Mouse (Mus musculus) hematopoietic stem cell, adult 5-6 weeks (primary cell): Measurements from ENCODE around the gene Rnf169. TPM values are rescaled to one million over a fixed set of nuclear protein-coding genes. Genes with fewer than 3 reads are reported as not detected.
"Not testable (repeated sequence)": the region's sequence is repeated elsewhere in the genome, so short reads cannot be mapped to it uniquely, and the experiment has no call there.

Experiments
- ATAC-seq, 2 experiments: fragments of 125-278 bp in 1 of 2; replicated peaks in 1 of 2; 2 replicates each; pipeline ENCODE4 v1.8.0; 2016 to 2017; ENCODE audit warnings: inconsistent platforms in 2 of 2, mild to moderate bottlenecking in 2 of 2, moderate number of reproducible peaks in 2 of 2, low read depth in 1 of 2, moderate TSS enrichment in 1 of 2; ENCODE audit not compliant: low FRiP score in 2 of 2, poor library complexity in 2 of 2, severe bottlenecking in 2 of 2, insufficient read depth in 1 of 2, low TSS enrichment in 1 of 2
- total RNA-seq: library from RNA; stranded (forward); fragments of 172-1452, 232-1000 nt; gene quantifications from 2 replicates; pipeline ENCODE4 v1.2.3, GENCODE M21; 2017

The Rnf169 gene
- total RNA-seq, 1 experiment from 2014 or later: 23.1 TPM

DNA sequence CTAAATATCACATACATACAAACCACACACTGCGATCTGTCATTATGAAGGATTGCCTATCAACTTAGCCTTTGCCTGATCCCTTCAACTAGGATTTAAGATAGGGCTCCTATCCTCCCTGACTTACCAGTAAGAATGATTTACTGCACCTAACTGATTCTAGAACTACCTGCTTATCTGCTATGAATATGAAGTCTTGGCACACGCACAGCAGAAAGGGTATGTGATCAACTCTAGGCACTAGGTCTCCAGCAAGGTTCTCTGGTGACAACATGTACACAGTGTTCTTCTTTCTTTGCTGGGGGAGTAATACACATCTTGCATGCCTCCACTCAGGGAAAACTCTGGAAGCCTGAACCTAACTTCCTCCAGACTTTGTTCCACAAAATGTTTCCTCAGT is 18.7 kb downstream of the Rnf169 start:
- no peak for ATAC-seq

DNA sequence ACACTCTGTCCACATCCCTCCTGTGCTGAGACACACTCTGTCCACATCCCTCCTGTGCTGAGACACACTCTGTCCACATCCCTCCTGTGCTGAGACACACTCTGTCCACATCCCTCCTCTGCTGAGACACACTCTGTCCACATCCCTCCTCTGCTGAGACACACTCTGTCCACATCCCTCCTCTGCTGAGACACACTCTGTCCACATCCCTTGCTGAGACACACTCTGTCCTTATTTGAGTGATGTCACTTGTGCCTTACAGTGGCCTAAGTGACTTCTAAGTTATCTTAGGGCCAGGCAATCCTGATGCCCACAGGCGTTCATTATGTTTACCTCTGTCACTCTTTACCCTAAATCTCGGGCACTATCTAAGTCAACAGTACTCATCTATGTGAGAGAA is 19.7 kb downstream of the Rnf169 start:
- ATAC-seq: not testable (repeated sequence)

DNA sequence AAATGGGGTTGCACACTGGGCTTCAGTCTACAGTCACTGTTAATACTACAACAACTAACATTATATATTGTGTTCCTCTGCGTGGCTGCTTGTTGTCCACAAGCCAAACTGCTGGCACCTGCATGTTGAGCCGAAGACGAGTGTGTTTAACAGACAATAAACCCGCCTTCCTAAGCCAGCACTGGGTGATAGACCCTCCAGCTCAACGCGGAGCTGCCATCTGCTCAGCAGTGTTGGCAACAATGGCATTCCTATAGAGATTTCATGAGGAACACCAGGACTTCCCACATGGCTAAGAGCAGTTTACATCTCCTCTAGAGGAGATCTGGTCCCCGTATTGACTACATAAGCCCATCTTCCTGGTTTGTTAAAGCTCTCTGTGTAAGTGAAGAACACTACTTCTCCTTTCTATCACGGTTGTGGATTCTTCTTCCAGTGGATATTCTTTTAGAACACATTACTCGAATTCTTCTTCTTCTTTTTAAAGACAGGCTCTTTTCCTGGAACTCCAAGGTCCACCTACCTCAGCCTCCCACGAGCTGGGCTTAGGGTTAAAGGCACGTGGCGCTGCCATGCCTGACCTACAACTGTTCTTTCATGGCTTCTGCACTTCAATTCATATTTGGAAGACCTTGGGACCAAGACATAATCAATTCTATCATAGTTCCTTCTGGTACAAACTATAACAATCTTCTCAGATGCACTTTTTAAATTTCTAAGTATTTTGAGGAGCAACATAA is 22.9 kb downstream of the Rnf169 start:
- no peak for ATAC-seq

DNA sequence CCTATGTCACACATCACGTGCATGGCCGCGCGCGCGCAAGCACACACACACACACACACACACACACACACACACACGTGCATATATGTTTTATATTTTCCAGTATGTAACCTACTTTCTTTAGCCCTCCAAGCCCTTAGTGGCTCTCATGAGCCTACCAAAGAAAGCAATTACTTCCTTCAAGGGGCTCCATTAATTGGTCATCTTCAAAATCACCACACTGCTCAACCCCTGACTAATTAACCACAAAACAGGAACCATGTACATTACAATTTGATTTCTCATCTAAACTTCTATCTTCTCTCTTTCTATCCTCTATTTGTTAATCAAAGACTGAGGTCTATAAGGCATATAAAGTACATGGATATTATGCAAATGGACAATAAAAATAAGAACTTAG is 24.2 kb downstream of the Rnf169 start:
- no peak for ATAC-seq

DNA sequence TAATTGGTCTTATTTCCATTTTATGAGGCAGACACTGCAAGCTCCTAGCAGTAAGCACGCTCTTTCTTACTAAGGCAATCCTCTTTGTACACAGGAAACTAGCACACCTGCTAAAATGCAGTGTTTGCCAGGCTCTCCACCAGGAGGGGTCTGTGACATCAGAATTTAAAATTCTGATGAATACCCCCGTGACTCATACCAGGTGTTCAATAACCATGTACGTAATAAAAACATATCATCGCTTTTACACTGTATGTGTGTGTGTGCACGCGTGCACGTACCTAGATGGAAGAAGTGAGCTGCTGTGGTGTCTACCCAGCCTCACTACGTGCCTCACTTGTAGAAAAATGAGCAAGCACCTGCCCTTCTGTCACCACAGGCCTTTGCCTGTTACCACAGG is 26.0 kb downstream of the Rnf169 start:
- ATAC-seq: no peak

DNA sequence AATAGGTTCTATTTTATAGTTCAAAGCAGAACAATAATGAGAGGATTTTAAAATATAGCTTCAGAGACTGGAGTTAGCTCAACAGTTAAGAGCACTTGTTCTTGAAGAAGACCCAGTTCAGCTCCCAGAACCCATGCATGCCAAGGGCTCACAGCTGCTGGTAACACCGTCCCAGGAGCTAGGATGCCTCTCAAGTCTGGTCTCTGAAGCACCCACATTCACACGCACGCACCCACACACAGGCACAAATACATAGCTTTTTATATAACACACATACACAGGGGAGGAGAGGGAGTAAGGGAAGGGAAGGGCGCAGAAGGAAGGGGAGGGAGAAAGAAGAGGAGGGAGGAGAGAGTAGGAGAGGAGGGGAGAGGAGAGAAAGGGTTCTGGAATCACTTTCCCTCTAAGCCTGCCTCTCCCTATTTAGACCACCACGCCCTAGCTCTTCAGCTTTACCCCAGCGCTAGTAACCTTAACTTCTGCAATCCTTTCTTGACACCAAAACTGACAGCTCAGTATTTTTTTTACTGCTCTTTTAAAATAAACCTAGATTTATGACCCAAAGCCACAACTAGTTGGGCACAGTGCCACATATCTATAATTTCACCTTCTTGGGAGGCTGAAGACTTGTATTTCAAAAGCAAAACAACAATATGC is 26.7 kb downstream of the Rnf169 start:
- ATAC-seq: peak; percentile 62 to 84

DNA sequence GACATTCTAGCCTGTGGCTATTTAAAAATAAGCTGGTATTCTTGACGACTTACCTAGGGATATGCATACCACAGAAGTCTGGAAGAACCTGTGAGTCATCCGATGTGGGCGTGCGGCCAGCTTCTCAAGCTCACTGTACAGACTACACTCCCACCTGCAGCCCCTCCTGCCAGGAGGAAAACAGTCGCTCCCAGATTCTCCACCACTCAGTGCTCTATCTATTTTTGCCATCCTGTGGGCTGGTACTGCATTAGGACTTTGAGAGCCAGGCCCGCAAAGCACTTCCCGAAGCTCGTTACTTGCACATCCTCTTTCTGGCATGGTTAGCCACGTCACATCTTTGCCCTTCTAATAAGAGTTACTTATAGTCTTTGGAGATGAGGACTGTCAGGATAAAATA is 32.9 kb downstream of the Rnf169 start:
- no peak for ATAC-seq

DNA sequence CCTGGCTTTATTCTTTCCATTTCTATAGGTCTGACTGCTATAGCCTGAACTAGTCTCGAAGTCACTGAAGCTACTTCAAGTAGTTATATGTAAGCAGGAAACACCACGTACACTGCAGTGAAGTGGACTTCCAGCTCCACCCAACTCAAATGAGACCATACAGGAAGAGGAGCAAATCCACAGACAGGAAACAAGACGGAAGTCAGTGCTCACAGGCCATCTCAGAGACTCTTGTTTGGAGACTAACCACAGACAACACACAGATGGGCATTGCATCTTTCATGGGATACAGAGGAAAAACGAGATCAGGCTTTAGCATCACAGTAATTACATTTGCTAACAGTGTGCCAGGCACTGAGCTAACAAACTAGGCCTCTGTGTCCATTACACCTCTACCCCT is 33.9 kb downstream of the Rnf169 start:
- ATAC-seq: no peak

DNA sequence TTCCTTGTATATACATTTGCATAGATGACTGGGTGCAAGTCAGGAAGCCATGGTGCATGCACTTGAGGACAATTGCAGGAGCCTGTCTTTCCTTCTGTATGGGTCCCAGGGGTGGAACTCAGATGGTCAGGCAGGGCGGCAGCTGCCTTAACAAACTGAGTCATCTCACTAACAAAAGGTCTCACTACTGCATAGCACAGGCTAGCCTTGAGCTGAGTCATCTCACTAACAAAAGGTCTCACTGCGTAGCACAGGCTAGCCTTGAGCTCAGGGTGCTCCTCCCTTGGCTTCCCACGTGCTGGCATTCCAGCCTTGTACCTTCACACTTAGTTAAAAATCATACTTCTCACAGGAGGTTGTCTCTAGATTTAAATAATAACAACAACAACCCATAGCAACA is 34.3 kb downstream of the Rnf169 start:
- ATAC-seq: no peak

DNA sequence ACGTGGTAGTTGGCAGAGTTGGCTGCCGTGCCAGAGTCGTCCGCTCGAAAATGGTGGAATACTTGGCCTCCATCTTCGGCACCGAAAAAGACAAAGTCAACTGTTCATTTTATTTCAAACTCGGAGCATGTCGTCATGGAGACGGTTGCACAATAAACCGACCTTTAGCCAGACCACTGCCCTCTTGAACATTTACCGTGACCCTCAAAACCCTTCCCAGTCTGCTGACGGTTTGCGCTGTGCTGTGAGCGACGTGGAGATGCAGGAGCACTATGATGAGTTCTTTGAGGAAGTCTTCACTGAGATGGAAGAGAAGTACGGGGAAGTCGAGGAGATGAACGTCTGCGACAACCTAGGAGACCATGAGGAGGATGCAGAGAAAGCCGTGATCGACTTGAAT is 35.2 kb downstream of the Rnf169 start:
- not testable (repeated sequence) for ATAC-seq

DNA sequence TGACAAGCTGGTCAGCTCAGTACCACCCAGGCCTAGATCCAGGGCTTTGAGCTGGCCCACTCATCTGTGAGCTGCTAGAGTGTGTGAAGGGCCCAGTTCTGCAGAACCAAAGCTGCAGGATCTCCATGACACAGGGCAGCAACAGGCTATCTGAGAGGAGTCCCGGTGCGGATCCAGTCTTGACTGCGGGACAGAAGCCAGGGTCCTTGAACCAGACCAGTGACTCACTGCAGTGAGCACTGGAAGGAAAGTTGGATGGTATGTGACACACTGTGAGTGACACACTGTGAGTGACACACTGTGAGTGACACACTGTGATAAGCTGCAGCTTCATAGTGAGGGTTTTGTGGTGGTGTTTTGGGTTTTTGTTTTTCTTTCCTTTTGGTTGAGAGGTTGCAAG is 35.7 kb downstream of the Rnf169 start:
- no peak for ATAC-seq

DNA sequence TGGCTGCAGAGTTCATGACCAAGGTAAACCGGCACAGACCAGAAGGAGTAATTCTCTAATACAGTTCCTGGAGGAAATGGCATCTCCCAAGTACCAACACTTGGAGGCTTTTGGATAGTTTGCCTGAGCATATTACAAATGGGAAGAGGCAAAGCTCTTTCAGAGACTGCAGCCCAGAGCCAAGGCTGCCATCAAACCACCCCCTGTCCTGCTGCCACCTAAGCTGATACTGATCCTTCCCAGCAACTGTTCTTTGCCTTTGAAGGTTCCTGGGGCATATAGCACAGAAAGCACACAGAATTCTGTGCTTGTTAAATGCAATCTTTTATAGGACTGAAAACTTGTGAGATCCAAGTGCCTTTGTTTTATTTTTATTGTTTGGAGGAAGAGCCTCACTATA is 39.6 kb downstream of the Rnf169 start:
- ATAC-seq: no peak

DNA sequence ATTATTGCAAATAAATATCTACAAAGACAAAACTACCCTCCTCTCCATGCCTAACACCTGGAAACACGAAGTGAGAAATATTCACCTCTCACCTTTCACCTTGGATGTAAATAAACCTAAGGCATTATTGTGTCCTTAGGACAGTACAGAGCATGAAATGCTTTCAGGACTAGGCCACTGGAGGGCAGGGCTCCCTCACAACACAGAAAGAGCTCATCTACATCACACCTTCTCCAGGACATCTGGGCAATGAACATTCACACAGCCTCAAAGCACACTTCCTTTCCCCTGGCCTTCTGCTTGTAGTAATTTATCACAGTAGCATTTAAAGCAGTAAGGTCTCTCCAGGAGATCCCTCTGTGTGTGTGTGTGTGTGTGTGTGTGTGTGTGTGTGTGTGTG is 44.5 kb downstream of the Rnf169 start:
- ATAC-seq: no peak

DNA sequence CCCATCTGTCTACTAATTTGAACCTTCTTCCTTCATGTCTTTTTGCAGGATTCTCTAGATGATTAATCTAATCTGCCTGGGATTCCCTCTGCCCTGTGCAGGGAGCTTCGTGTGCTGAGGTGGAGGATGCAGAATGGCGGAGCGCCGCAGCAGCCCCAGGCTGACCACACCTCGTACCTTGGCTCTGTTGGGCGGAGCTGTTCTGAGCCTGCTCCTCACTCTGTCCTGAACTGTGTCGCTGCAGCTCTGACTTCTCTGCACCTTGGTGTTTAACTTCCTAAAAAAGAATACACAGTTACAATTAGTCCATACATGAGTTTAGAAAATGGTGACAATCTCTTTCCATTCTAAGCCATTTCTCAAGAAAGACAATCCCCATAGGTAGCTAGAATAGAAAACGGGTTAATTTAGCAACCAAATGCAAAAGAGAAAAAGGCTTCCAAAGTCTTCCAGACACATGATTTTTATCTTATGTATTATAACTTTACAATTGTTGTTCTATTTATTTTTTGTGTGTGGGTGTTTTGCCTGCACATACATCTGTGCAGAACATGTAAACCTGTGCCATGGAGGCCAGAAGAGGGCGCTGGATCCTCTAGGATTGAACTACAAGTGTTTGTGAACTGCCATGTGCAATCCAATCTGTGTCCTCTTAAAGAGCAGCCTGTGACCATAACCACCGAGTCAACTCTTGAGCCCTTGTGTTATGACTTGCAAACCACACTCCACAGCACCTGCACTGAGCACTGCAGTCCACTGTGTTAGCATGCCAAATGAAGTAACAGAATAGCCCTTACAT is 53.1 kb downstream of the Rnf169 start:
- no peak for ATAC-seq

DNA sequence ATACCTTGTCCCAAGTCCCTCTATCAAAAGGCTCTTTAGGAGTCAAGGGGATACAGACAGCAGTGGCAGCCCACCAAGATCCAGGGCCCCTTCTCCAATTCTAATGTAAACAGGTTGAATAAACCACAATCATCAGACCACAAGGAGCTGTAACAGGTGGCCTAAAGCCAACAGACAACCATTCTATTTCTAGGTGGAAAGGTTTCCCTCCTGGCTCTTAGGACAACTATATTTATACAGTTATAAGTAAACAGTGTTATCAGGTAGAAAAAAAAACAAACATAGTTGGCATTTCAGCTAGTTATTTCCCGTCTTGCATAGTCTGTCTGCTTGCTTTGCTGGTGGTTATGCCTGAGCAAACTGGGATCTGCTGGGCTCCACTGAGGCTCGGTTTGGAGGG is 59.8 kb downstream of the Rnf169 start:
- ATAC-seq: no peak

DNA sequence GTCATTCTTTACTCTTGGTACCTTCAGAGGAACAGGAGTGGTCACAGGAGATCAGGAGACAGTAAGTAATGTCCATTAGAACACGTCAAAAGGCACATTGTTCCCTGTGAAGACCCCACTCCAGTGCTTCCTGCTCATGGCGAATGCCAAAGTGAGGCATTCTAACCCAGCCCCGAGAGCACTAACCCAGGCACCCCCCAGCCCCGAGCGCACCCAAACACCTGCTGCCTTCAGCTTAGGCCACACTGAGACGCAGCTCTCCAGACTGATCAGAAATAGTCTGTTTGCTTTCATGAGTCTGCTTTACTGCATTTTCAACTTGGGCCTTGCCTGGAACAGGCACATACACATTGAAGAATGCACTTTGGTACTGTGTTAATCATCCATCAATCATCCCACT is 60.3 kb downstream of the Rnf169 start:
- no peak for ATAC-seq

DNA sequence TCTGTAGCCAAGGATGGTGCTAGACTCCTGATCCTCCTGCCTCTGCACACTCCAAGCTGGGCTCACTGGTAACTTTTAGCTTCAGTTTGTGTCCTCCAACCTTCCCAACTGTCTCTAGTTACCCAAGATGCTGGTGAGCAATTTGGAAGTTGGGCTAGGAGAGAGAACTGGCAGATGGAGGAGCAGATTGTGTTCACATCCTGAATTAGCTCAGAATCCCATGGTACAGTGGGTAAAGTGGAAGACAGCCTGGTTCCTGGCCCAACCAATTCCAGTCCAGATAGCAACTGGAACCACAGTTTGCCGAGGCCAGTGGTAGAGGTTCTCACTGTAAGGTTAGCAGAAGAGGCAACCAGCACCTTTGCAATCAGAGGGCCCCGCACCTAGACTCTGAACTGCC is 61.1 kb downstream of the Rnf169 start:
- no peak for ATAC-seq

DNA sequence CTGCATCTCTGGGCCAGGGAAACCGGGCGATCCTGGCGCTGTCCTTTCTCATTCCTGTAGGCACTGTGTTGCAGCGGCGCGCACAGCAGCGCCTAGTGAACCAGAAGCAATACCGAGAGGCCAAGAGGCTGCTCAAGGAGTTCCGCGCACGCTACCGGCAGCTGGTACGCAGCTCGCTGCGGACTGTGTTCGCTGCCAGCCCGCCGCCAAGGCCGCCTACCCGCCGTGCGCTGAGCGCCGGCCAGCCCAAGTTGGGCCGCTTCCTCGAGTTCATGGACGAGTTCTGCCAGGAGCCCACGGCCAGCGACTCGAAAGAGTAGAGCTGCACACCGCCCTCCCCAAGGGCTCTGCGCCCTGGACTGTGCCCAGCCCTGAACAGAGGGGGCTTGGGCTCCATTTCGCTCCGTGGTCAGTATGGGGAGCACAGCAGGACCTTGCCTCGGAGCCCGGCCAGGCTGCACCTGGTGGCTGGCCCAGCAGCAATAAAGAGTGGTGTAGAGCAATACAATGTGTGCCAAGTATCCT is 62.9 kb downstream of the Rnf169 start:
- peak; percentile 27 to 29; a peak in 2 of 4 replicates for ATAC-seq
